Mouse (Mus musculus): Measurements from ENCODE around the gene Gm10377.
"Not testable (repeated sequence)": the region's sequence is repeated elsewhere in the genome, so short reads cannot be mapped to it uniquely, and the experiment has no call there.

The Gm10377 gene

DNA sequence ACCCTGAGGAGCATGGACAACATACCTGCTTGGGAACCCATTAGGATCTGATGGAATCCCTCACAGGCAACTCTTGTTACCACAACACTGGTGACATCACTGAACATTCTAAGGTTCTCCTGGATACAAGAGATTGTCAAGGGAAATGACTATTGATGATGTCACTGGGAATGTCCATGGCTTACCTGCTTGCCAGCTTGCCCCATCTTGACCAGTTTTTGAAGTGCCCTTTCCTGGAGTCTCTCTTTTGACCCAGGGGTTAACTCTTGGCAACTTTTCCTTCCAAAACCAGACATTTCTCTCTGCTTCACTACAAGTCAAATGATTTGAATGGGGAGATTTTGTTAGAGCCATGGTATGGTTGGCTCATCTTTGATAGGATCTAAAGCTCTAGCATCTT lies at the start of gene Gm10377:
TSS of gene Gm10377 (minus strand) at position 101 of the 400 bp plus-strand sequence.
- DNase-seq (ENCODE audit: low spot score in 2 of 2), result not testable (repeated sequence)

DNA sequence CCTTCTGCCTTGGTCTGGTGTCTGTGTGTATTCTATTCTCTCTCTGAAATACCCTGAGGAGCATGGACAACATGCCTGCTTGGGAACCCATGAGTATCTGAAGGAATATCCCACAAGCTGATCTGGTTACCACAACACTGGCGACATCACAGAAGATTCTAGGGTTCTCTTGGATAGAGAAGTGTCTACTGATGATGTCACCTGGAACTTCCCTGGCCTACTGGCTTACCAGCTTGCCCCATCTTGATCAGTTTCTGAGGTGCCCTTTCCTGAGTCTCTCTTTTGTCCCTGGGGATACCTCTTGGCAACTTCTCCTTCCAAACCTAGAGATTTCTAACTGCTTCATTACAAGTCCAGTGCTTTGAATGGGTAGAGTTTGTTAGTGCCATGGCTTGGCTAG lies 29.1 kb downstream of the Gm10377 start, which contains the start of gene Gm3015:
TSS of gene Gm3015 (minus strand) at position 101 of the 400 bp plus-strand sequence.
- DNase-seq (ENCODE audit: low spot score in 2 of 2), result not testable (repeated sequence)

All from spleen, postnatal 14 days (tissue).